Mouse (Mus musculus) cerebellum, postnatal 25 days (tissue): ENCODE results near the gene Nab2.
A peak's percentile ranks its signal among the peaks of the same experiment; 100 is the strongest.

Experiments used
- DNase-seq, 2 experiments: peaks; one replicate each; pipeline ENCODE4 v3.0.0; 2021; ENCODE audit warnings: mixed read lengths in 2 of 2

Gene Nab2

DNA sequence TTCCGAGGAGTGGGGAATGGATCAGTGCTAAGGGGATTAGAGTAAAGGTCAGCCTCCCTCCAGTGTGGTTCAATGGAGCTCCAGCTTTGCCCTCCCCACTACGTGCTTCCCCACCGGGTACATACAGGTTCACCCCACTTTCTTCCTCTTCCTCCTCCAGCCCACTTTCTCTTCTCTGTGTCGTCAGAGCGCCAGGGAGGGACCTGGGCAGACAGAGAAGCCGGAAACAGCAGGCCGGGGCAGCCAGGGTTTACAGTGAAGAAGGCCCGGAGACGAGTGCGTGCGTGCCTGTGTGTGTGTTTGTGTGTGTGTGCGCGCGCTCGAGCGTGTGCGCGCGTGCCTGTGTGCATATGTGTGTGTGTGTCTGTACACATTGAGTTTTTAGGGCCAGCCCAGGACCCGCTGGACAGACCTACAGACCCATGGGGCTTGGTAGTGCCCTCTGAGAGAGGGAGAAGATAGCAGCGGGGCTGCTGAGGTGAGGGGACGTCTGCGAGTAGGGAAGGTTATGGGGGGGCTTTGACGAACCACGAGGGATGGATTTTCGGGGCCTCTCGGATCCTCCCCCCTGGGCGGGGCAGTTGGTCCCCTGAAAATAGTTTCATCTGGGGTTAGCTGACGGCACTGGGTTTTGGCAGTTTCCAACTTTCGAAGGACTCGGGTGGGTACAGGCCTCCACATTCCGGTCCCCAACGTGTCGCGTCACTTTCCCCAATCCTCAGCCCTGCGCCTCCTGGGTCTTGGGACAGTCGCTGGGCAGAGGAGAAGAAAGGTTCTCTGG is 25.4 kb downstream of the Nab2 start, which contains the start of gene Stat6:
TSS of gene Stat6 (plus strand) at position 215 of the 781 bp plus-strand sequence.
- peak; percentile 31 to 55 for DNase-seq

DNA sequence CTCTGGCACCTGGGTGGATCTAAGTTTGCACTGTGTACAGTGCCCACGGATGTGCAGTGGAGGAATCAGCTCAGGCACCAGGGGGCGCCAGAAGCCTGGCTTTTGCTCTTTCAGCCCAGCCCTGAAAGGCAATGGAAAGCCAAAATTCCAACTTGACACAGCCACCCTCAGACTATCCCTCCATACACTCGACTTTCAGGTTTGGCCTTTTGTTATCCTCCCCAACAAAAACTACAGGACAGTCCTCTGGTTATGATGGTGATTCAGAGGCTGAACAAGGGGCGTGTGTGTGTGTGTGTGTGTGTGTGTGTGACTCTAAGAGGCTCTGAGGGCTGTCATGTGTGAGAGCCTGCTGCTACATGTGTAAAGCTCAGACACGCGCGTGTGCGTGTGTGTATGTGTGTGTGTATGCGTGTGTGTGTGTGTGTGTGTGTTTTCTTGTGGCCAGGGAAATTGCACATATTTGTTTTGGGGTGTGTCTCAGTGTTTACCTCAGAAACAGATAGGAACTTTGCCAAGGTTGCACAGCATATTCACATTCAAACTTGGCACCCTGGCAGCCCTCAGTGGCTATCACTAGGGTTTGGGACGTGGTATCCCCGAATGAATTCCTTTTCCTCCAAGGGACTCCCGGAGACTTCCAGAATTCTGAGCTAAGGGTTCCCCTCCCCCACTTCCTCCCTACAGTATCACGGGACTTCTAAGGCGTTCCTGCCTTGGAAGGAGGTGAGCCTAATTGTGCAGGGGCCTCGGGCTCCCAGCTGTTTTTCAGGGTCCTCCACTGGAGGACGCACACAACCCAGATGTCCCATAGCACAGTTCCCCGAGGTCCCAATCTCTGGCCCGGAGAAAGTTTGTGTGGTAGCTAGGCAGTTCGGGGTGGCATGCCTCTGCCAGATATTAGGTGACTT is 26.3 kb downstream of the Nab2 start:
- DNase-seq: peak; percentile 91 to 97

DNA sequence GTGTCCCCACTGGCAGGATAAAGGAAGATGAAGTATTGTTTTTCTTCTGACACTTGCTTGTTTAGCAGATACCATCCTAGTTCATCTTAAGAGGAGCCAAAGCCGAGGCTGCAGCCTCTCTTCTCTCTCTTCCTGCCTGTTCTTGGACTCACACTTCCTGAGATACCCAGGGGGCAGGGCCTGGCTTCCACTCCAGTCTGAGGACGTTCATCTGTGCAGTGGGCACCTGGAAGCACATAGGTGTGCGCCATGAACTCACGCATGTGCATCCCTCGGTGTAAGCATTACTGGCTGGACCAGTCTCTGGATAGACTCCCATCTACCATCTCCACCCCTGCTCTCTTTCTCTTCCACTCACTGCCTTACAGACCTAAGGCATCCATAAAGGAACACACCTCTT is 27.9 kb downstream of the Nab2 start:
- DNase-seq: no peak

DNA sequence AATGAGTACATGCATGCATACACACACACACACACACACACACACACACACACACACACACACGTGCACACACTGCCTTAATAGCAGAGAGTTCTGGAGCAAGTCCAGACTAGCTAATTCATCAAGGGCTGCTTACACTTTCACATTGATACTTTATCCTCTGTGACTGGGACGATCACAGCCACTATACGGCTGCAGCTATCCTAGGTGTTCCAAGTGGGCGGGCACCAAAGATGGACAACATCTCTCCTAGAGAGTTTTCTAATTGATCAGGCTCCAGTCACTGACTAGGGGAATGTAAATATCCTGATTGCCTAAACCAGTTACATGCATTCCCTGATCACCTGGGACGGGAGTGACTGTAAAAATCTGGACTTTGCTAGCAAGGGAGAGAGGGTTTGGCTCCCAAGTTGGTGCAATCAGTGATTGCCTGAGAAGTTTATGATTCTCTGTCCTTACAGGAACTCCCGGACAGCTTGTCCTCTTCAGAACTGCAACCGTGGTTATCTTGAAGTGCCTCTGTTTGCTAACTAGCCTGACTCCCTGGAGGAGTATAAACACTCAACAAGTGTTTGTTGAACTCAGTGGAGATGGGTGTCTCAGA is 35.6 kb downstream of the Nab2 start:
- DNase-seq: no peak

DNA sequence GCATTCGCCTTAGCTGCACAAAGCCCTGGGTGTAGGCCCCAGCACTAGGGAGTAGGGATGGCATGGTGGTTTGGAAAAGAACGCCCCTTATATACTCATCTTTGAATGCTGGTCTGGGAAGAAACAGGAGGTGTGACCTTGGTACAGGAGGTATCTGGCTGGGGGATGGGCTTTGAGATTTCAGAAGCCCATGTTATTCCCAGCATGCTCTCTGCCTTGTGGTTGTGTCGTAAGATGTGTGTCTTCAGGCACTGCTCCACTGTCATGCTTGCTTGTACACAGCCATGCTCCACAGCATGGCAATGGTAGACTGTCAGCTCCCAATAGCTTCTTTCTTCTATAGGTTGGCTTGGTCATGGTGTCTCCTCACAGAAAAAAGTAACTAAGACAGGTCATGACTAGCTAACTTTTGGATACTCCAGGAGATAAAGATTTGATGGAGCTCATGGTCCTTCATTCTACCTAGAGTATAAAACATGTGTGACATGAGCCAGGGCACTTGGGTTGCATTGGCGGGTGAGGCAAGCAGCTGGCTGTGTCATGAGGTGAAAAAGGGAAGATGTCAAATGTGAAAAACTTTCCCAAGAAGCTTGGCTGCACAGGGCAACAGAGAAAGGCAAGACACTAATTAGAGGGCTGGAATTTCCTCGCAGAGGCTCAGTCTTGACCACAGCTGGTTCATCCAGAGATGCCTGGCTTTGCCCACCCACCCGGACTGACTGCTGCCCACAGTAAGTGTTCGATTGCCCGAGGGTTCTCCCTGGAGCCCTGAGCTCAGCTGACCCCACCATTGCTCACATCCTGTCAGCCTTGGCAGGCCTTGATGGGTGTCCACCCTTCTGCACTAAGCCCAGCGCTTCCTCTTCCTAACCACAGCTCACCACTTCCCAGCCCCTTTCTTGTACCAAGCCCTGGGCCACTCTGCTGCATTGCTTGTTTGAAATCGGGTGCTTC is 36.8 kb downstream of the Nab2 start:
- no peak for DNase-seq

DNA sequence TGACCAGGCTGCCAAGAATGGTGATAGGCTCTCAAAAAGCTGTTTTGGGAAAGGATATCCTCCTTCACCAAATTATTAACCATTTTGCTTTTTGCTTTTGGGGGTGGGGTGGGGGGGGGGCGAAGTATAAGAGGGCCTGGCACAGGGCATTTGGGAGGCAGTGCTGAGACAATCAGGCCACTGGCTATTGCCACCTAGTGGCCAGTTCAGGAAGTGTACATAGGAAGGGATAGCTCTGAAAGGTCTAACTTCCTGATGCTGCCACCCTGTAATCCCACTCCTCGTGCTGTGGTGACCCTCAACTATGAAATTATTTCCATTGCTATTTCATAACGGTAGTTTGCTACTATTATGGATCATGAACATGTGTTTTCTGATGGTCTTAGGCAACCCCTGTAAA is 41.9 kb downstream of the Nab2 start:
- peak in 1 of 2 experiments; percentile 81 for DNase-seq

DNA sequence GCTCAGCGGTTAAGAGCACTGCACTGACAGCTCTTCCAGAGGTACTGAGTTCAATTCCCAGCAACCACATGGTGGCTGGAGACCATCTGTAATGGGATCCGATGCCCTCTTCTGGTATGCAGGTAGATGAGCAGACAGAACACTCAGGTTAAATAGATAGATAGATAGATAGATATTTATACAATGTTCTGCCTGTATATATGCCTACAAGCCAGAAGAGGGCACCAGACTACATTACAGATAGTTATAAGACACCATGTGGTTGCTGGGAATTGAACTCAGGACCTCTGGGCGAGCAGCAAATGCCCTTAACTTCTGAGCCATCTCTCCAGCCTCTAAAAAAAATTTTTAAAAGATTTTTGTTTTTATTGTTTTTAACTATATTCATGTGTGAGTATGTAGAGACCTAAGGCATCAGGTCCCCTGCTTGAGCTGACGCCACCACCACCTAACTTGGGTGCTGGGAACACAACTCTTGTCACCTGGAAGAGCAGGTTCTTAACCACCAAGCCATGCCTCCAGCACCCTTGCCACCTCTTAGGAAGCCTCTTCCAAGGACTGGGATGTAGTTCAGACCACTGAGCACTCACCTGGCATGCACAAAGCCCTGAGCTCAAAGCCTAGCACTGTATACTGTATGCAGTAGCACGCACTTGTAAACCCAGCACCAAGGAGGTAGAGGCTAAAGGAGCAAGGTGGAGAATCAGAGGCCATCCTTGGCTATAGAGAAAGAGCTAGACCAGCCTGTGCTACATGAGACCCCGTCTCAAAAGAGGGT is 44.7 kb downstream of the Nab2 start:
- DNase-seq: no peak

DNA sequence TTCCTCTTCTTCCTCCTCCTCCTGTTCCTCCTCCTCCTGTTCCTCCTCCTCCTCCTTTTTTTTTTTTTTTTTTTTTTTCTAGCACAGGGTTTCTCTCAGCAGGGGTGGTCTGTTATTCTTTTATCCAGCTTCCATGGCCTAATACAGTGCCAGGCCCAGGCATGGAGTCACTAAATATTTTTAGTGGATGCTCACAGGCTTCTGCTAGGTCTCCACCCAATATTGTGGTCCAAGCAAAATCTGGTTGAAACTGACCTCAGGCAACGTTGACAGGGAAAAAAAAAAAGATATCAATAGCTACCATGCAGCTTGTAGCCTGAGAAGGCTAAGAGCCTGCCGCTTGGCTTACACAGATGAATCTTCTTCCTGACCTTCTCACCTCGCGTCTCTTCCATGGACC is 45.7 kb downstream of the Nab2 start:
- no peak for DNase-seq

DNA sequence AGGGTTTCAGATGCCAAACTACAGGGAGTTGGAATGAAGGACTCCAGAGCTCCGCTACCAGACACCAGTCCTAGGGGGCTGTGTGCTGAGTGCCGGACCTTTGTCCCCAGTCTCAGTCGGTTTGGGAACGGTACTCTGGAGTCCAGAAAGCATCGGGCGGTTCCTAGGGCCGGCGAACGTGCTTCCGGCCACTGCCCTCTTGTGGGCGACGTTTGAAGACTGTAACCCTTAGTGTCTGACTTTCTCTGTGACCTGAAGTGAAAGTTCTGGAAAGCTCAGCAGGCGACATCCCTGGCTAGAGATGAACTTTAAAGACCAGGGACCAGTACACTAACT is 46.3 kb downstream of the Nab2 start:
- peak in 1 of 2 experiments; percentile 76 for DNase-seq

DNA sequence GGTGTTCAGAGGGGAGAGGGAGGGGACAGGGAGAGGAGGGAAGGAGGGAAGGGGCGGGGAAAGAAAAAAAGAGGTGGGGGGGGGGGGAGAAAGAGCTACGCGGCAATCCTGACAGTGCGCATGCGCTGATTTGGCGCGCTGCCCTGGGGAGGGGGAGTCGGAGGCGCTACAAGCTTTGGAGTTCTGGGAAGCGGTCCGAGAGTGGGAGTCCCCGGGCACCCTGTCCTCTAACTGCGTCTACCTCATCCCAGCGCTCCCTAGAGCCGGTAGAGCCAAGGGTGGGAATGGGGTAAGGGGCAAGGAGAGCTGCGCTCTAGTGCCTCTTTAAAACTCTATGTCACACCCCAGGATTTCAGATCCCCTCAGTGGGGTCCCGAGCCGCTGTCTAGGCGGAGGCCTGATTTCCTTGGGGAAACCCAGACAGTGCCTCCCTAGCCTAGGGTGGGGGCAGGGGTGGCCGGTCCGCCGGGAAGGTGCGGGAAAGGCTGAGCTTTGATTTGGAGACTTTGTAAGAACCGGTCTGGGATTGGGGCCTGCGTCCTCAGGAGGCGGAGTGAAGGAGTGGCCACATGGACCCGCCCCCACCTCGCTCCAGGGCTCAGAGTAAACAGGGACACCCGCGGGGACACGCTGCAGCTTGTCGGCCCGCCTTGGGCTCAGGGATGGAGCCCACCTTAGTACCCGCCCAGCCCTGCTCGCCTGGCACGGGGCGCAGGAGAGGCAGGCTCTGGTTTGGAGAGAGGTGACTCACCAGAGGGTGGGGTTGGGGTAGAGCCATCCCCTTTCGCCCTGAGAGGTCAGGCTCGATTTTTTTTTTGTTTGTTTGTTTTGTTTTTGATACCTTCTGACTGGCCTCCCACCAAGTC is 46.9 kb downstream of the Nab2 start:
- DNase-seq: peak; percentile 92 to 94

DNA sequence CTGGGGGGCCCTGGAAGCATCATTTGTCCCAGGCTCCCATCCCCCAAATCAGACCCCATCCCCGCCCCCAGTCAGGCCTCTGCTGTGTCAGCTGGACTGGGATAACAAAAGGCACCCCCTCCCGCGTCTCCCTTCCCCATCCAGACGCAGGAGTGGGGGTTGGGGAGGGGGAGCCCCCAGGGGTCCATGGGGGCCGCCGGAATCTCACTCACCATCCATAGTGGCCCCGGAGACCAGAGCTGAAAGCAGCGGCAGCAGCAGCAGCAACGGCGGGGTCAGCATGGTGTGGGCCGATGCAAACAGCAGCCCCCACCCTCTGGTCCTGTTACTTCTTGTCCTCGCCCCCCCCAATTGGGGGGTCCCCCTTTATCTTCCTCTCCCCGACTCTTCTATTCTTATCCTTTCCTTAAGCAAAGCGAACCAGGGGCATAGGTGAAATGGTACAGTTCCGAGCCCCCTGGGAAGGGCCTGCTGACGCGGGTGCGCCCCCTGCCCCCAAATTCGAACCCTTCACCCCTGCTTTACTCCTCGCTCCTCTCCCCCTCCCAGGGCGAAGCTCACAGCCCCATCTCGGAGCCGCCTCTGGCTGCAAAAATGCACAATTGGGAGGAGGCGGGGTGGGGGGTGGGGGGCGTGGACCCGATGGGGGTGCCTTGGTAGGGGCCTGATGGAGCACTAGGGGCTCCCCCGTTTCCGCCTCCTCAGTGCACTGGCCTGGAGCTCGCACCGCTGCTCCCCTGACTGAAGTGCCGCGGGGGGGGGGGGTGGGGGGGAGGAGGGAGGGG is 47.8 kb downstream of the Nab2 start, which contains the start of gene Lrp1:
TSS of gene Lrp1 (minus strand) at position 743 of the 785 bp plus-strand sequence.
- peak; percentile 65 to 68 for DNase-seq

DNA sequence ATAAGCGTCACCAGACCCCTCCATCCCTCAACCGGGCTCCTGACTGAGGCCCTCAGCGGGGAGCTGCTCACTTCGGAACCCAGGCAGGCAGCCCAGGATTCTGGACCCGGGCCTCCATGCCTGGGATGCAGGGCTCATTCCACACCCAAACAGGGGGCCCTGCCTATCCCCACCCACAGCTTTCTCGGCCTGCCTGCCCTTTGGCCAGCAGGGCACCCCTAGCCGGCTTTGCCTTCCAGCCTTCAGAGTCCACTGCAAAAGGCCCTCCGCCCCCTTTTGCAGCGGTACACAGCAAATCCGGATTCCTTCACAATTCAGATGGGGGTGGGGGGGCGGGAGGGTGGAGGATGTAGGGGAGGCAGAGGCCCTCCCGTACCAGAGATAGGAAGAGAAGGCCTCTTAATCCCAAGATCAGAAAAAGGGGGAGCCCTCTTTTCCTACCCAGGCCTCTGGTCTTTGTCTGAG is 48.4 kb downstream of the Nab2 start:
- DNase-seq: peak; percentile 62 to 65

DNA sequence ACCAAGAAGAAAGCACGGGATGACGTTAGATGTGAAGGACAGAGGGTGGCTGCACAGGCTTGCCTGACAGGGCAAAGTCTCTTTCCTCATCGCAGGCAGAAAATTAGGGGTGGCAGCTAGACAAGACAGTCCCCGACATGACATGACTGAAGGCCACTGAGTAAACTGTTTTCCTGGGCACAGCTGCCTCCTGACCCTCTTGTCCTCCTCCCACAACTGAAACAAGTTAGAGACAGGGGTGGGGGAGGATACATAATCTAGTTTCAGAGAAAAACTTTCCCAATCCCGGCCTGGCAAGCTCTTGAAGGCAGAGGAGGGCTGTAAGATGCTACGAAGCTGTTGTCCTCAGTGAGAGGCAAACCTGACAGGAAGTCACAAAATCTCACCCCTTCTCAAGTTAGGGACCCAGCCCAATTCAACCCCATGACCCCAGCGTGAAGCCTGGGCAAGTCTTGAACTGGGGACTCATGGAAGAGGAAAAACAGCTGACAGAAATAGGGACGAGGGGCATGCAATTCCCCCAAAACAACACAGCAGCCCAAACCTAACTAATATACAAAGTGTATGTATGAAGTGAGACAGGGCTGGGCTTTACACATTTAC is 49.1 kb downstream of the Nab2 start:
- DNase-seq: peak in 1 of 2 experiments; percentile 26

DNA sequence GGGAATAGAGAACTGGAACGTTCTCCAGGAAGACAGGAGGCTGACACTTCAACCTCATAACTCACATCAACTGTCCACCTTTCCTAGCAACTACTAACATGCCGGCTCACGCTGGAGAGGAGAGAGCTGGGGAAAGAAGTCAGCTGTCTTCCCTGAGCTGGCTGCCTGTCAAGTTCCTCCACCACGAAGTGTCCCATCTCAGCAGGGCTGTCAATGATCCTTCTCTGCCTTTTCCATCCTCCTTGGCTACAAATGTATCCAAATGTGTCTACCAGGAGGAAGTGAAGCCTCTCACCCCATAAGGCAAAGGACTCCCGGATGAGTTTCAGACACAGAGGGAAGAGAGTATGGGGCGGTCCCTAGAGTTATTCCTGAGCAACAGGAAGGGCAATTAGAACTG is 50.2 kb downstream of the Nab2 start:
- peak; percentile 60 to 74 for DNase-seq

DNA sequence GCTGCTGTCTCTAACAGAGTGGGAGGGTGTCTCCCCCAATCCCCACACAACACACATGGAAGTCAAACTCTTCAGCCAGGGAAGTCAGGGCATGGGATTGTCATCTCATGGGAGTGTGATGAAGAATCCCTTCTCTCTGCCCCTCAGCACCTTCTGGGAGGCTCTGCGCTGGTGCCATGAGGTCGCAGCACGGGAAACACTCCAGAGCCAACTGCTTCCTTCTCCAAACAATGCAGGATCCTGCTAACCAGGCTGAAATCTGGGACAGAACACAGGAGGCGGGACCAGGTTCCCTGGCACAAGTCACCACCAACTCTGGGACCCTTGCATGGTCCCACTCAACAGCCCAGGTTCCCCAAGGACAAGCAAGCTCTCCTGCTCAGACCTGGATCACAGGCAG is 51.1 kb downstream of the Nab2 start:
- DNase-seq: peak; percentile 72 to 76

DNA sequence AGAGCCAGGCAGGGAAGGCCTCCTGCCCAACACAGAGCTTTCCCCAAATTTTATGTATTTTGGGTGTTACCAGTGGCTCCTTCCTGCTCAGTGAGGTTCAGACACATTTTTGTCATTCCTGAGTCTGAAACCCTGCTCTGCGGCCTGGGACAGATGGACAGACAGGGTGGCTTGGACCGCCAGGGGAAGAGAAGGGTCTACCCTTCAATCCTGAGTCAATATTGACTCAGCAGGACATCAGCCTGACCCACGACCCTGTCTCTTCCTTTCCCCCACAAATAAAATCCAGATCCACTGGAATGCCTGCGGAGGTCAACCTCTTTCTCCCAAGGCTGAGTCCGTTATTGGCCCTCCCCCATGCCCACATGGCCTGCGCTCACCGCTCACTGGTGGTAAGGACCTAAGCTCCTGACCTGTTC is 52.1 kb downstream of the Nab2 start:
- DNase-seq: peak in 1 of 2 experiments; percentile 55

DNA sequence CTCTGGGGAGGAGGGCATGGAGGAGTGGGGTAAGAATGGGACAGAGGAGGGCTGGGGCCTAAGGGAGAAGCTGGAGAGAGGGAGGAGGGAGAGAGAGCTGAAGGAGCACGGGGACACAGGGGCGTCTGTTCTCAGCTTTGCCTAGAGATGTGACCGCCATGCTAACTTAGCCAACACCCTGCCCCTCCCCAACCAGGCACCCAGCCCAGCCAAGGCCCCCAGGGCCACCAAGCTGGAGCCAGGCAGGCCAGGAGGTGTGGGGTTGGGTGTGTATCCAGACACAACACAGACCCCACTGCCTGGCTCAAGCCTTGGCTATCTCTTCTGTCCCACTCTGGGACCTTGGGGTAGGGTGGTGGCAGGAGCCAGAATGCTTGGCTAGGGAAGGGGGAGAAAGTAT is 52.8 kb downstream of the Nab2 start:
- DNase-seq: peak; percentile 41 to 48

DNA sequence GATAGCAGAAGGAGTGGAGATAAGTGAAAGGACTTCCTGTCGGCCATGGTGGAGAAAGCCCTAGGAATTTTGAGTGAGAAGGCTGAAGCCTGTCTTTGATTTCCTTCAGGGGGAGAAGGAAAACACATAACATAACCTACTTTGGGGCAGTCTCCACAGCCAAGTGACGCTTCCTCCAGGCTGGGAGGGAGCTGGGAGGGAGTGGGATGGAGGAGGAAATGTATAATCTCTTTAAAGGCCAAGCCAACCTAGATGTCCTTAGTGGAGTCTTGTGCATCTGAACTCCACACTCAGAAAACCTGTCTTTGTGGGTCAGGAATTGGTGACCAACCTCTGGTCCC is 53.4 kb downstream of the Nab2 start:
- no peak for DNase-seq
